Mouse (Mus musculus) skeletal muscle tissue, postnatal 0 days (tissue): ENCODE results near the gene Polr2m. TPM values are rescaled to one million over a fixed set of nuclear protein-coding genes. Genes with fewer than 3 reads are reported as not detected.

Experiments
- polyA plus RNA-seq: library from polyadenylated mRNA; unstranded; fragments of >200 nt; fragmentation: Nextera tagmentation; extraction: Ambion mirVana; gene quantifications from 2 replicates; pipeline ENCODE4 v1.2.1, GENCODE M21; 2015

The Polr2m gene
- 197 and 198 TPM in 2 replicates for polyA plus RNA-seq

GRCm38 (mm10) chr9:71485475-71486094 lies at the start of gene Polr2m:
TSS of gene Polr2m (minus strand) at chr9:71485935.

Other genes starting within 250 kb of the Polr2m start
- gene Myzap, start 106.4 kb upstream of the Polr2m start, polyA plus RNA-seq, result 22.7 and 25.6 TPM in 2 replicates